Mouse (Mus musculus): ENCODE results near the gene Cand2.

Cand2 gene

GRCm38 (mm10) chr6:115775838-115776237, 1.5 kb downstream of the Cand2 start:
- DNase-seq = peak; percentile 67

GRCm38 (mm10) chr6:115776363-115776762, 2.0 kb downstream of the Cand2 start:
- peak in 1 of 2 experiments; percentile 34 for DNase-seq

GRCm38 (mm10) chr6:115782781-115783180, 8.4 kb downstream of the Cand2 start:
- no peak for DNase-seq

- DNase-seq = peak; percentile 18 to 31
These were observed 16.7 kb downstream of the Cand2 start for GRCm38 (mm10) chr6:115791016-115791415.

GRCm38 (mm10) chr6:115791842-115792686, 17.7 kb downstream of the Cand2 start:
- peak; percentile 57 to 77 for DNase-seq

GRCm38 (mm10) chr6:115792691-115793215, 18.4 kb downstream of the Cand2 start:
- DNase-seq = peak in 1 of 2 experiments; percentile 65

GRCm38 (mm10) chr6:115801811-115802210, 27.5 kb downstream of the Cand2 start:
- DNase-seq = no peak

GRCm38 (mm10) chr6:115803541-115804382, 29.4 kb downstream of the Cand2 start:
- peak; percentile 74 to 84 for DNase-seq

GRCm38 (mm10) chr6:115804432-115805192, 30.3 kb downstream of the Cand2 start:
- DNase-seq = no peak

GRCm38 (mm10) chr6:115807464-115808195, 33.3 kb downstream of the Cand2 start:
- DNase-seq = no peak

GRCm38 (mm10) chr6:115808196-115808487, 33.8 kb downstream of the Cand2 start:
- no peak for DNase-seq

GRCm38 (mm10) chr6:115808488-115809231, 34.3 kb downstream of the Cand2 start, which contains the start of gene Rpl32:
Rpl32 (minus strand) TSS chr6:115808747.
- peak; percentile 82 to 90 for DNase-seq

GRCm38 (mm10) chr6:115811606-115812005, 37.3 kb downstream of the Cand2 start:
- DNase-seq = no peak

GRCm38 (mm10) chr6:115814104-115814503, 39.8 kb downstream of the Cand2 start:
- peak; percentile 34 to 43 for DNase-seq

GRCm38 (mm10) chr6:115815041-115815440, 40.7 kb downstream of the Cand2 start:
- DNase-seq = no peak

- DNase-seq = no peak
These were observed 43.8 kb downstream of the Cand2 start for GRCm38 (mm10) chr6:115818129-115818528.

- DNase-seq = no peak
These were observed 47.1 kb downstream of the Cand2 start for GRCm38 (mm10) chr6:115821216-115821993.

- DNase-seq = peak; percentile 37 to 46
These were observed 49.6 kb downstream of the Cand2 start for GRCm38 (mm10) chr6:115823850-115824464.

- no peak for DNase-seq
These were observed 56.7 kb downstream of the Cand2 start for GRCm38 (mm10) chr6:115830779-115831601.
